Mouse (Mus musculus) liver, adult (tissue): ENCODE measurements around the gene Spint2.

ENCODE experiments used
- GATA4 ChIP-seq: IDR thresholded peaks from 2 replicates; pipeline ENCODE4 v1.6.1; 2014; ENCODE audit warnings: mild to moderate bottlenecking, low read length; ENCODE audit not compliant: insufficient replicate concordance

Spint2 gene

GRCm38 (mm10) chr7:29292458-29293098 lies 10.9 kb upstream of the Spint2 start:
- no peak for TF ChIP-seq GATA4

GRCm38 (mm10) chr7:29291616-29292457 lies 10.1 kb upstream of the Spint2 start:
- no peak for TF ChIP-seq GATA4

DNA sequence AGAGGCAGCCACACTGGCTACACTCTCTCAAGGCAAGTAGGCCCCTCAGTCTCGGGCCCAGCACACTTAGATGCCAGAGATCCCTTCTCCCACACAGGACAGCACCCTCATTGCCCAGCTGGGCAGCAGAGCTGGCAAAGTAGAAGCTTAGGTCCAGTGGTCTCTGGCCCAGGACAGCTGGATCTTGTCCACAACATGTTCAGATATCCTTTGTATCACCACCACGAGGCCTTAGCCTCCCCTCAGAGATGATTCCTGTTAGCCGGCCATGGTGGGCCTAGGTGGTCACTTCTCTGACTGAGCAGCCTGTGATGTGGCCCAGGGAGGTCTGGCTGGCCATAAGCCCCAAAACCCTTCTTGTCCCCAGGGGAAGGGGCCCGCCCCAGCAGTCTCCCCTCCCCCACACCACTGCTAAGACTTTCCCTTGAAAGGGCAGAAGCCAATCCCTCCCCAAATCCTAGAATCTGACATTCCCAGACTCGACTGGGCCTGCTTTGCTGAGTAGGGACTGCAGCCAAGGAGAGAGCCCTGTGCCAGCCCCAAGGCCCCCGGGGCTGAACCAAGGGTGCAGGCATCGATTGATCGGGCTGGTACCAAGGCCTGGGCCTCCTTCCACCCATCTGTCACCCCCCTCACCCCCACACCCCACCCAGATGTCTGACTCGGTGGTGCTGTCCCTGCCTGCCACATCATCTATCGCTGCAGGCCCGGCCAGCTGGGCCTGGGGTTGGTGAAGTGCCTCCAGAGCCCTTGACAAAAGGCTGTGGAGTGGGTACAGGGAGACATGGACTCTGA lies 9.2 kb upstream of the Spint2 start:
- TF ChIP-seq GATA4: no peak

DNA sequence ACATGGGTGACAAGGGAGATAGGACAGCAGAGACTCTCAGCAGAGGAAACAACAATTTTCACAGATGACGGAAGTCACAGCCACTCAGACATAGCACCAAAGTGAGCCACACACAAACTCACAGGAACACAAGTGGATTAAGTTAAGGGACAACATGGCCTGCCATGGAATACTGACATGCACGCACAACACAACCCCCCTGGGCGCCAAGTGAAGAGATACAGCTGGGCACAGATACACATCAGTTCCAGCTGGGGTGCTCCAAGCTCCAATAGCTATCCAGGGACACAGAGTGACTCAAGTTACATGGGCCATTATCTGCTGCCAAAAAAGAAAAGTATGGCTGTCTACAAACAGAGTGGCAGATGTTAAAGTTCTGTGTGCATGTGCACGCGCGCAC lies 8.1 kb upstream of the Spint2 start:
- TF ChIP-seq GATA4: no peak

- no peak for TF ChIP-seq GATA4
Measured at GRCm38 (mm10) chr7:29288942-29289638, 7.4 kb upstream of the Spint2 start, which contains the start of gene Ppp1r14a. Gene Ppp1r14a (plus strand): TSS chr7:29289308.

DNA sequence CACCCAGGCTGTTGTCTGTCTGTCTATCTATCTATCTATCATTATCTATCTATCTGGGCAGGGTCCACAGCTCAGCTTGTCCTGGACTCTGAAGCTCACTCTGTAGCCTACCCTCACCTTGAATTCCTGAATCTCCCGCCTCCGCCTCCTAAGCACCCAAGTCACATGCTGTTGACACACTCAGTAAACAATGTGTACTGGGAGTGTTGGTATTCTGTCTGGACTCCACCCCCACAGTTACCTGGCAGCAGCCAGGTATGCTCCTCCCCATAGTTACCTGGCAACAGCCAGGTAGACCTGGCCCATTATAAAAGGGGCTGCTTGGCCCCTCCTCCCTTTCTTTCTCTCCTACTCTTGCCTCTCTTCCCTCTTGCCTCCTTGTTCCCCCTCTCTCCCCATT lies 6.4 kb upstream of the Spint2 start:
- TF ChIP-seq GATA4: no peak

- TF ChIP-seq GATA4: no peak
Measured at GRCm38 (mm10) chr7:29287481-29287880, 5.8 kb upstream of the Spint2 start.

- TF ChIP-seq GATA4: no peak
Measured at GRCm38 (mm10) chr7:29284523-29284922, 2.8 kb upstream of the Spint2 start.

DNA sequence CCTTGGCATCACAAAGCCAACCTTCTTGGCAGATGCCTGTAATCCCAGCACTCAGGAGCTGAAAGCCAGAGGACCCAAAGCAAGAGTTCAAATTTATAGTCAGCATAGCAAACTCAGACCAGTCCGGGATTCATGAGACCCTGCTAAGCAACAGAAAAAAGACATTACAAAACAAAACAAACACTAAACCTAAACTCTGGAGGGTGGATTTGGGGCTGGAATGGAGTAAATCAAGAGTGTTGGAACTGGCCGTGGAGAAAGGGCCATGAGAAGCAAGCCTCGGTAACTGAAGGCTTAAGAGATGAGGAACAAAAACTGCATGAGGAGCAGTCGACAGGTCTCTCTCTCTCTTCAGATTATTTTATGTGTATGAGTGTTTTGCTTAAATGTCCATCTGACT lies 2.2 kb upstream of the Spint2 start:
- TF ChIP-seq GATA4: no peak

GRCm38 (mm10) chr7:29282074-29282554 lies 402 bp upstream of the Spint2 start:
- no peak for TF ChIP-seq GATA4

- no peak for TF ChIP-seq GATA4
Measured at GRCm38 (mm10) chr7:29280801-29281200, 911 bp downstream of the Spint2 start.

GRCm38 (mm10) chr7:29279924-29280323 lies 1.8 kb downstream of the Spint2 start:
- no peak for TF ChIP-seq GATA4

DNA sequence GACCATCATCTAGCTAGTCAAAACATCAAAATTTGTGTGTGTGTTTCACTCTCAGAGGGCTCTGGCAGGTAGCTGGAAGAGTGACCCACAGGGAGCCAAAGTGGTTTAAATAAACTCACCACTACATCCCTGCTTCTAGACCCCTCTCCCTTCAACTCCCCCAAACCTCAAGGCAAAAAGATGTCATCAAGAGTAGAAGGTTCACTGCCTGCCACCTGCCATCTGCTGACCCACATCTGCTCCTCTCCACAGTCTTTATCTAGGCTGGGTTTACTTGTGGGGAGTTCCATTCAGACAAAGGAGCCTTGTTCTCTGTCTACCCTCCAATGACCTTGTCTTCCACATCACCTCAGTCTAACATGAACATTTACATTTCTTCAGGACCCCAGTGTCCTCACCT lies 2.5 kb downstream of the Spint2 start:
- TF ChIP-seq GATA4: no peak

DNA sequence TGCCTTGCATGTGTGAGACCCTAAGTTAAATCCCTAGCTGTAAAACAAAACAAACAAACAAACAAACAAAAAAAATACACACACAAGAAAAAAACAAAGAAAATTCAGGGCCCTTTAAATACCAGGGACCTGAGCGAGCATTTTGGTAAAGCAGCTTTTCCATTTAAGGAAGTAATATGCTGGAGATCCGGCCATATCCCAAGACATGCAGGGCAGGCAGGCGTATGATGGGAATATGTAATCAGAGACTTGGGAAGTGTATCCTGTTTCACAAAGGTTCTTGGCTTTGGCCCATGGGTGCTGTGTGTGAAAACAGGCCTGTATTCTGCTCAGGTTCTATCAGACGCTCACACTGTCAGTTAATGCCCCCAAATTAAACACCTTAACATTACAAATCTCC lies 4.2 kb downstream of the Spint2 start:
- TF ChIP-seq GATA4: peak; percentile 62; the same call in 1 of the 2 replicates

DNA sequence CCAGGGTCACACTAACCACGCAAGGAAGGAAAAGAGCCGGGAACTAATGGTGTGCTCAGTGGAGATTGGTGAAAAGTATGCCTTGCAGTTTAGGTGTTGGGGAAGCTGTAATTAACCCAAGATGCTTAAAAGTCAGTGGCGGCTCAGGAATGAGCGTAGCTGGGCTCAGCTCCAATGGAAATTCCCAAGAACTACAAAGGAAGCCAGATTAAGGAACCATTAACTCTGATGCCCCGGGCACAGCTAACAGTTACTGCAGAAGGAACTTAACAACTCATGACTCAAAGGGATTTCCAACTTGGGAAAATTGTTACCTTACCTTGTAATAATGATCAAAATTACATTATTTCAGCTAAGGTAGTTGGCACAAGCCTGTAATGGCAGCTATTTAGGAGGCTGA lies 5.0 kb downstream of the Spint2 start:
- TF ChIP-seq GATA4: no peak
